Mouse (Mus musculus): ENCODE data around the gene Ranbp3l.

Gene Ranbp3l

GRCm38 (mm10) chr15:9093598-9094365, 126.0 kb downstream of the Ranbp3l start:
- no peak for DNase-seq (ENCODE audit: low spot score in 2 of 2)

GRCm38 (mm10) chr15:9094366-9094750, 126.6 kb downstream of the Ranbp3l start:
- DNase-seq (ENCODE audit: low spot score in 2 of 2), result no peak

GRCm38 (mm10) chr15:9096865-9097264, 129.1 kb downstream of the Ranbp3l start:
- no peak for DNase-seq (ENCODE audit: low spot score in 2 of 2)

DNA sequence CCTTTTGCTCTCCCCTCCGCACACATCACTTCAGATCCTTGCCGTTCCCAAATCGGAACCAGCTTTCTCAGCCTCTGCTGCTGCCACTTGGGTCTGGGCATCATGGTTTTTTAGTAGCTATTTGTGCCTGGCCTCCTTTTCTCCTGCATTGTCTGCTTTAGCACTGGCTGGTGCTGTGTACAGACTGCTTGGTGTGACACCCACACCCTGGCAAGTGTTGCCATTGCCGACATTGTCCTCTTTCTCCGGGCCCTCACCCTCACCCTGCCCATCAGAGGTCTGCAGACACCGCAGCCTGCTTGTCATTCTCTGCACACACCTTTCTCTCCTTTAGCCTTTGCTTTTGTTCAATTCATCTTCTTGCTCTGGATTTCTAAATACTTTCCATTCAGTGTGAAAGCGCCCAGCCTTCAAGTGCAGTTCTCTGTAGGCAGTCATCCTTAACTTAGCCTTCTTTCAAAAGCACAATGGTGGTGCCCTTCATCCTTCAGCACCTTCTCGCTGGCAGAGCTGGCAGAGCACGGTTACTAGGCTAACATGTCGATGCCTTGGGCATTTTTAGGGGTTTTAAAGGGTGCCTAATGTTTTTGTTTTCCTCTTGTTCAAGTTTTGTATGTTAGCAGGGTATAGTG, 132.8 kb downstream of the Ranbp3l start:
- DNase-seq (ENCODE audit: low spot score in 2 of 2), result no peak

- no peak for DNase-seq (ENCODE audit: low spot score in 2 of 2)
These were observed 138.7 kb downstream of the Ranbp3l start for GRCm38 (mm10) chr15:9106303-9107074.

- no peak for DNase-seq (ENCODE audit: low spot score in 2 of 2)
These were observed 143.0 kb downstream of the Ranbp3l start for GRCm38 (mm10) chr15:9110526-9111347.

GRCm38 (mm10) chr15:9111648-9112047, 143.9 kb downstream of the Ranbp3l start:
- no peak for DNase-seq (ENCODE audit: low spot score in 2 of 2)

DNA sequence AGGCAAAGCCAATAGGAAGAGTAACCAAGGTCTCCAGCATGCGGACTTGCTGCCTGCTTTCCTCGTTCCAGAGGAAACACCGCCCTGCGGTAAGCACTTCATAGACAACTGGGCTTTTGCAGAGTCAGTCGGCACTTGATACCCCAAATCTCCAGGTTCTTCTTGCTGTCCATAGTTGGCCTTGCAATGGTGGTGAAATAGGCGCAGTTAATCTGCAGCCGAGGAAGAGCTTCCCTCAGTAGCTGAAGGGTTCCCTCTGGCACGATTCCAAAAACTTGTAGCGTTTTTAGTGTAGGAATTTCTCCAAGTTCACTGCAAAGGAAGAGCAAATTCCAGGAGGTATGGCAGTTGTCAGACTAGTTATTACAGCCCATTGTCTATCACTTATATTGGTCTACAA, 145.8 kb downstream of the Ranbp3l start:
- DNase-seq (ENCODE audit: low spot score in 2 of 2), result no peak

- no peak for DNase-seq (ENCODE audit: low spot score in 2 of 2)
These were observed 146.4 kb downstream of the Ranbp3l start for GRCm38 (mm10) chr15:9114131-9114530.

GRCm38 (mm10) chr15:9114599-9114998, 146.8 kb downstream of the Ranbp3l start:
- DNase-seq (ENCODE audit: low spot score in 2 of 2), result no peak

Measured in spleen, postnatal 36 days (tissue).